Mouse (Mus musculus): ENCODE measurements around the gene Gtf2h4. TPM values are rescaled to one million over a fixed set of nuclear protein-coding genes. Genes with fewer than 3 reads are reported as not detected.

Gtf2h4 gene
- polyA plus RNA-seq, 1 experiment from 2014 or later = 35.3 TPM

- H3K4me1 ChIP-seq (replicated peaks; ENCODE audit: control insufficient read depth, insufficient read depth, low read length) = peaks cover 48% of the 10 kb centered on the region
- H3K27me3 ChIP-seq (replicated peaks; ENCODE audit: control insufficient read depth, insufficient read depth, low read length) = no peaks in the 10 kb centered on the region
- no peak overlapping the region for H3K4me3 ChIP-seq (replicated peaks; ENCODE audit: low read length)
- H3K4me2 ChIP-seq (ENCODE audit: low read length) = no peak overlapping the region
- no peak for ATAC-seq
- peak overlapping the region; percentile 6; the same call in 1 of the 2 replicates for H3K27ac ChIP-seq (ENCODE audit: low read length)
- no peak overlapping the region for H3K9ac ChIP-seq (replicated peaks; ENCODE audit: low read depth, low read length)
- H3K9me3 ChIP-seq (ENCODE audit: control insufficient read depth, low read length) = no peaks in the 10 kb centered on the region
- no peaks in the 10 kb centered on the region for H3K36me3 ChIP-seq (ENCODE audit: control insufficient read depth, insufficient read depth)
- 18% methylated on average over 4 of the region's 4 CpGs for WGBS
These were observed 32.3 kb upstream of the Gtf2h4 start for GRCm38 (mm10) chr17:35705836-35706235.

DNA sequence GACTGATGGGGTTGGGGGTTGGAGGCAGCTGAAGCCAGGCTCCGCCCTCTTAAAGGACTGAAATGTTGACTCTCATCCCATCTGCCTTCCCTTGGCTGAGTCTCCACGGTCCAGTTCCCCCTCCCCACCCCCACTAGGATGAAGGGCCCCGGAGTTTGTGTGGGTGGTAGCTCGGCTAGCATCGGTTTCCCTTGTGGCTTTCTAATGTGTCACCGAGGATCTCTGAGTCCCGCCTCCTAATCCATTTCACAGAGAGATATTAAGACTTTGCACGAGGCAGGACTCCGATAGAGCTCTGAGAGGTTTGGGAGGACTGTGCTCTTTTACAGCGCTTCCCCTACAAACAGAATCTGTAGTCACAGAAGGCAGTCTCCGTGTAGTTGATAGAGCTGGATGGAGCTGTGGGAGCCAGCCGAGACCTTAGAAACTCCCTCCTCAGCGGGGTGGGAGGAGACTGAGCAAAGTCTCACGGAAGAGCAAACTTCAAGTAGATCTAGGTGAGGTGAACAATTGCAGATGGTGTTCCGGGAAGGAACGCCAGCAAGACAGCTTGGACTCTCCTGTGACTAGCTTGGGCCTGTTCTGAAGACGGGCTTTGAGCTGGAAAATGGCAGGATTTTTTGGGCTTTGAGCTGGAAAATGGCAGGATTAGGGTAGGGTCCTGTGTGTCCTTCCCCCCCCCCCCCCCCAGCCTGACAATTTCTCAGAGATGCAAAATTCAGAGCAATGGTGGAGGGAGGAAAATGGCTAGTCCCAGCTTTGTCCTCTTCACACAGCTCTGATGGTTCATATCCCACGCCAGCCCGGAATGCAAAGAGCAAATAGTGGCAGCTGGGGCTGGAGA lies 31.3 kb upstream of the Gtf2h4 start, which contains the start of gene Ddr1:
Ddr1 (minus strand) TSS at position 1 of the 844 bp plus-strand sequence.
- Histone ChIP-seq H3K4me3 (replicated peaks; ENCODE audit: low read length) (peak within 1 kb of the TSS; percentile 49), H3K27me3 (replicated peaks; ENCODE audit: control insufficient read depth, insufficient read depth, low read length) (no peaks in the 10 kb centered on the region), H3K4me2 (ENCODE audit: low read length) (peak within 1 kb of the TSS; percentile 60), H3K27ac (ENCODE audit: low read length) (peak within 1 kb of the TSS; percentile 97), H3K9me3 (ENCODE audit: control insufficient read depth, low read length) (no peaks in the 10 kb centered on the region), H3K36me3 (ENCODE audit: control insufficient read depth, insufficient read depth) (no peaks in the 10 kb centered on the region), H3K4me1 (replicated peaks; ENCODE audit: control insufficient read depth, insufficient read depth, low read length) (peaks cover 41% of the 10 kb centered on the region), H3K9ac (replicated peaks; ENCODE audit: low read depth, low read length) (peak within 1 kb of the TSS; percentile 74)
- WGBS = 8% methylated on average over 19 of the region's 19 CpGs
- peak; percentile 38 for ATAC-seq

DNA sequence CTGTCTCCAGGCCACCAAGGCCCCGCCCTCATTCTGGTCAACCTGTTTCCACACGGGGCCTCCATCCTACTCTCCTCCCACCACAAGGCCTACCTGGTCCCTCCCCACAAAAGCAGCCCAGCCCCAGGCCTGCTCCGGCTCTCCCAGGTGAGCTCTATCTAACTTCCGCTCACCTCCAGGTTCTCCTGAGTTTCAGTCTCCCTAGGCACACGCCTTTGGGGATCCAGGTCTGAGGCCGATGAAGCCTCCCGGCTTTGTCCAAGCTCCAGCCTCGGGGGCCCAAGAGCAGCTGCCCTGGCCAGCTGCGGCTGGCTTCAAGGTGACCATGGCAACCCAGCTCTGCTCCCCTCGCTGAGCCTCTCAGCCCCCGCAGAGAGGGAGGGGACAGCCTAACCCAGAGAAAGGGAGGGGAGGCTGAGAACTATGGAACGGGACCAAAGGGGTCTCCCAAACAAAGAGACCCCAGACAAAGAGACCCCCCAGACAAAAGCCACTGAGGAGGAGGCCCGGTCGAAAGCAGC lies 30.3 kb upstream of the Gtf2h4 start:
- peak overlapping the region; percentile 49 for H3K4me3 ChIP-seq (replicated peaks; ENCODE audit: low read length)
- WGBS = under 1% methylated on average over 14 of the region's 14 CpGs
- H3K9me3 ChIP-seq (ENCODE audit: control insufficient read depth, low read length) = no peaks in the 10 kb centered on the region
- H3K27me3 ChIP-seq (replicated peaks; ENCODE audit: control insufficient read depth, insufficient read depth, low read length) = no peaks in the 10 kb centered on the region
- H3K36me3 ChIP-seq (ENCODE audit: control insufficient read depth, insufficient read depth) = no peaks in the 10 kb centered on the region
- H3K4me1 ChIP-seq (replicated peaks; ENCODE audit: control insufficient read depth, insufficient read depth, low read length) = peaks cover 50% of the 10 kb centered on the region
- H3K9ac ChIP-seq (replicated peaks; ENCODE audit: low read depth, low read length) = peak overlapping the region; percentile 74
- ATAC-seq = peak; percentile 46
- peak overlapping the region; percentile 60 for H3K4me2 ChIP-seq (ENCODE audit: low read length)
- H3K27ac ChIP-seq (ENCODE audit: low read length) = peak overlapping the region; percentile 97

- H3K36me3 ChIP-seq (ENCODE audit: control insufficient read depth, insufficient read depth) = no peaks in the 10 kb centered on the region
- peak overlapping the region; percentile 100 for H3K27ac ChIP-seq (ENCODE audit: low read length)
- no peaks in the 10 kb centered on the region for H3K9me3 ChIP-seq (ENCODE audit: control insufficient read depth, low read length)
- WGBS = 4% methylated on average over 2 of the region's 2 CpGs
- H3K4me1 ChIP-seq (replicated peaks; ENCODE audit: control insufficient read depth, insufficient read depth, low read length) = peaks cover 57% of the 10 kb centered on the region
- H3K9ac ChIP-seq (replicated peaks; ENCODE audit: low read depth, low read length) = peak overlapping the region; percentile 38
- peak overlapping the region; percentile 90 for H3K4me2 ChIP-seq (ENCODE audit: low read length)
- no peaks in the 10 kb centered on the region for H3K27me3 ChIP-seq (replicated peaks; ENCODE audit: control insufficient read depth, insufficient read depth, low read length)
- ATAC-seq = no peak
- peak overlapping the region; percentile 80 for H3K4me3 ChIP-seq (replicated peaks; ENCODE audit: low read length)
These were observed 29.5 kb upstream of the Gtf2h4 start for GRCm38 (mm10) chr17:35703065-35703464.

DNA sequence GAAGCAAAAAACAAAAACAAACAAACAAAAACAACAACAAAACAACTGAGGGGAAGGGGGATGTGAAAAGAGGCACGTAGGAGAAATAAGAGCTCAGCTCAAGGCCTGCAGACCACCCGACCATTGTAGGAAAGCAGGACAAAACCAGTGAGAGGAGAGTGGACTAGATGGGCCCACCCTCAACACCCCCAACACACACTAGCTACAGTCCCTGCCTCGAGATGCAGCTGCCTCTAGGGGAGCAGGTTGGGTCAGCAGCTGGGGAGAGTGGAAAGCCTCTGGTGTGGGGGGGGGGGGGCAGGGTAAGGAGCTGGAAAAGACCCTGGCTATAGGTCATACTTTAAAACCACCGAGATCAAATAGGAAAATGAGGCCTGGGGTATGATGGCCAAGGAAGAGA lies 29.1 kb upstream of the Gtf2h4 start:
- Histone ChIP-seq H3K9ac (replicated peaks; ENCODE audit: low read depth, low read length) (peak overlapping the region; percentile 90), H3K27me3 (replicated peaks; ENCODE audit: control insufficient read depth, insufficient read depth, low read length) (no peaks in the 10 kb centered on the region), H3K4me1 (replicated peaks; ENCODE audit: control insufficient read depth, insufficient read depth, low read length) (peaks cover 61% of the 10 kb centered on the region), H3K9me3 (ENCODE audit: control insufficient read depth, low read length) (no peaks in the 10 kb centered on the region), H3K27ac (ENCODE audit: low read length) (peak overlapping the region; percentile 100), H3K4me3 (replicated peaks; ENCODE audit: low read length) (peak overlapping the region; percentile 80), H3K36me3 (ENCODE audit: control insufficient read depth, insufficient read depth) (no peaks in the 10 kb centered on the region), H3K4me2 (ENCODE audit: low read length) (peak overlapping the region; percentile 90)
- 5% methylated on average over 4 of the region's 4 CpGs for WGBS
- ATAC-seq = no peak

DNA sequence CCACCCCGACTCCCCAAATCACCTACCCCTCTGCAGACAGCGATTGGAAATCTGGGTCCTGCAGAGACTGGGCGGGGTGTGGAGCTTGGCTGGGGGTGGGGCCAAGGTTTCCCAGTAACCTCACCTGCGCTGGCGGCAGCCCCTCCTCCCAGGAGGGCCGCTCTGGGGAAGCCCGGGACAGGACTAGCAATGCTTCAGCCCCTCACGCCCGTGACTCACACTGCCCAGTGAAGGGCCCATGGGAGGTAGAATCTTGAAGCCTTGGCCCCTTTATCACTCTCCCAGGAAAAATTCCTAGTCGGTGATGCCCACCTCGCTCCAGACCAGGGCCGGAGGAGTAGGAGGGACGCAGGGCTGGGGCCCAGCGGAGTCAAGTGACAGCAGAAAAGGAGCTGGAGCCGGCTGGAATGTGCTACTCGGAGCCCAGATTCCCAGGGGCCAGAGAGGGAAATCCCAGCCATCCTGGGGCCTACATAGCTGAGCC lies 28.5 kb upstream of the Gtf2h4 start:
- Histone ChIP-seq H3K4me1 (replicated peaks; ENCODE audit: control insufficient read depth, insufficient read depth, low read length) (peaks cover 66% of the 10 kb centered on the region), H3K4me3 (replicated peaks; ENCODE audit: low read length) (peak overlapping the region; percentile 80), H3K36me3 (ENCODE audit: control insufficient read depth, insufficient read depth) (no peaks in the 10 kb centered on the region), H3K9me3 (ENCODE audit: control insufficient read depth, low read length) (no peaks in the 10 kb centered on the region), H3K27me3 (replicated peaks; ENCODE audit: control insufficient read depth, insufficient read depth, low read length) (no peaks in the 10 kb centered on the region), H3K4me2 (ENCODE audit: low read length) (peak overlapping the region; percentile 90), H3K27ac (ENCODE audit: low read length) (peak overlapping the region; percentile 100), H3K9ac (replicated peaks; ENCODE audit: low read depth, low read length) (peak overlapping the region; percentile 90)
- no peak for ATAC-seq
- 1% methylated on average over 16 of the region's 16 CpGs for WGBS

- no peak for ATAC-seq
- peak overlapping the region; percentile 90 for H3K4me2 ChIP-seq (ENCODE audit: low read length)
- H3K36me3 ChIP-seq (ENCODE audit: control insufficient read depth, insufficient read depth) = no peaks in the 10 kb centered on the region
- peak overlapping the region; percentile 90 for H3K9ac ChIP-seq (replicated peaks; ENCODE audit: low read depth, low read length)
- peak overlapping the region; percentile 100 for H3K27ac ChIP-seq (ENCODE audit: low read length)
- no peaks in the 10 kb centered on the region for H3K27me3 ChIP-seq (replicated peaks; ENCODE audit: control insufficient read depth, insufficient read depth, low read length)
- peak overlapping the region; percentile 80 for H3K4me3 ChIP-seq (replicated peaks; ENCODE audit: low read length)
- peaks cover 73% of the 10 kb centered on the region for H3K4me1 ChIP-seq (replicated peaks; ENCODE audit: control insufficient read depth, insufficient read depth, low read length)
- H3K9me3 ChIP-seq (ENCODE audit: control insufficient read depth, low read length) = no peaks in the 10 kb centered on the region
- under 1% methylated on average over 16 of the region's 16 CpGs for WGBS
These were observed 27.9 kb upstream of the Gtf2h4 start for GRCm38 (mm10) chr17:35701203-35701977.

DNA sequence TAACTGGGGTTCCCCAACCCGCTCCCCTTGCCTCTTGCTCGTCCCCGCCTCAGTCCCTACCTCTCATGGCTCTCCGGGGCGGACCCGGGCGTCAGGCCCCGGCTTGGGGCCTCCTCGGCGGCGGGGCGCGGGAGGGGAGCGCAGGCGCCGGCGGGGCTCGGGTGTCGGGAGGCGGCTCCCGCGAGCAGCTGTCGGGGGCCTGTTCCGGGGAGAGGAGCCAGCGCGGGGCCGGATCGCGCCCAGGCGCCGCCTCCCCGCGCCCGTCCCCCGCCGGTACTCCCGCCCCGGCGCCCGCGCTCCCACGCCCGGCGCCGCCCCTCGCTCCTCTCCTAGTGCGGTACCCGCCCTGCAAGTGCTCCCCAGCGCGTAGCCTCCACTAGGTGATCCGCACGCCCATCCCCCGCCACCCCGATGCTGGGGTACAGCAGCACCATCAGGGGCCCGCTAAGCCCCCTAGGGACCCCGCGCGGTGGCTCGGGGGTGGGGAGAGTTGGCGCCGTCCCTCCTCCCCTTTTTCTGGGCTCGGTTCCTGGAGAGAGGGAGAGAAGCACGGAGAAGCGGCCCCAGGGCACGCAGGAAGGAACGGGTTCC lies 26.9 kb upstream of the Gtf2h4 start:
- ATAC-seq = peak; percentile 68
- Histone ChIP-seq H3K4me2 (ENCODE audit: low read length) (peak overlapping the region; percentile 90), H3K4me3 (replicated peaks; ENCODE audit: low read length) (peak overlapping the region; percentile 80), H3K4me1 (replicated peaks; ENCODE audit: control insufficient read depth, insufficient read depth, low read length) (peaks cover 67% of the 10 kb centered on the region), H3K9me3 (ENCODE audit: control insufficient read depth, low read length) (no peaks in the 10 kb centered on the region), H3K9ac (replicated peaks; ENCODE audit: low read depth, low read length) (peak overlapping the region; percentile 90), H3K36me3 (ENCODE audit: control insufficient read depth, insufficient read depth) (no peaks in the 10 kb centered on the region), H3K27ac (ENCODE audit: low read length) (peak overlapping the region; percentile 100), H3K27me3 (replicated peaks; ENCODE audit: control insufficient read depth, insufficient read depth, low read length) (no peaks in the 10 kb centered on the region)
- 0% methylated on average over 39 of the region's 66 CpGs for WGBS

Data from forebrain, embryonic 16.5 days (tissue).